Mouse (Mus musculus) left cerebral cortex, postnatal 4 days (tissue): ENCODE data around the gene Uqcrc2. TPM values are rescaled to one million over a fixed set of nuclear protein-coding genes. Genes with fewer than 3 reads are reported as not detected.

Source experiments
- DNase-seq: peaks from one replicate; pipeline ENCODE4 v3.0.0-alpha.2; 2022
- intact Hi-C: fragments of 180-260 bp; cut with DNase I; formaldehyde crosslinking; loops from one replicate; pipeline ENCODE4 v1.15.1; 2025
- total RNA-seq, 2 experiments: library from RNA; stranded (reverse); gene quantifications; 2 replicates each; pipeline ENCODE4 v1.2.3; 2021

The Uqcrc2 gene
- total RNA-seq, 2 experiments from 2014 or later = 187 to 198 TPM

DNA sequence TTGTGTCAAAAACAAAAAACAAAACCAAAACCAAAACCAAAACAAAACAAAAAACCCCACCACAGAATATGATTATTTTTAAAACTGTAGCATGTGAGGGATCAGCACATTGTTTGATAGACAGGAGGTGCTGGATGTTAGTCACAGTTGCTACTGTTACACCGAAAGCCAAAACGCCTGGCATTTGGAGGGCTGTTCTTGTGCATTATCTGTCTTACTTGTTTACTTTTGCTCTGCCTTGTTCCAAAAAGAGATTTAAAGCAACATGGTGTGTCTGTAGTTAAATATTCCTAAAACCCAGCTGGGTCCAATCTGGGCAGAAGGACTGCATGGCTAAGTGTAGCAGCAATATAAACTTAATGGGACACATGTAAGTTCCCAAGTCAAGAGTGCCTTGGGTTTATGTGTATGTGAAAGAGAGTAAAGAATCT lies 49.8 kb downstream of the Uqcrc2 start:
- intact Hi-C loops = no loop called here
- DNase-seq = no peak

GRCm38 (mm10) chr7:120685227-120685626 lies 50.3 kb downstream of the Uqcrc2 start:
- intact Hi-C loops = no loop called here

GRCm38 (mm10) chr7:120690634-120691033 lies 55.7 kb downstream of the Uqcrc2 start:
- intact Hi-C loops = no loop called here
- peak; percentile 12 for DNase-seq

More at GRCm38 (mm10) chr7:120685227-120685626, 50.3 kb downstream of the Uqcrc2 start:
- DNase-seq = no peak

GRCm38 (mm10) chr7:120693831-120694375 lies 58.9 kb downstream of the Uqcrc2 start:
- DNase-seq = no peak
- intact Hi-C loops = no loop called here

- intact Hi-C loops = no loop called here
- DNase-seq = no peak
These were observed 60.2 kb downstream of the Uqcrc2 start for GRCm38 (mm10) chr7:120695196-120695595.

GRCm38 (mm10) chr7:120695641-120696040 lies 60.7 kb downstream of the Uqcrc2 start:
- intact Hi-C loops = no loop called here
- no peak for DNase-seq

- DNase-seq = no peak
- intact Hi-C loops = no loop called here
These were observed 61.4 kb downstream of the Uqcrc2 start for GRCm38 (mm10) chr7:120696331-120696730.

- no peak for DNase-seq
- intact Hi-C loops = no loop called here
These were observed 64.6 kb downstream of the Uqcrc2 start for GRCm38 (mm10) chr7:120699586-120699985.

DNA sequence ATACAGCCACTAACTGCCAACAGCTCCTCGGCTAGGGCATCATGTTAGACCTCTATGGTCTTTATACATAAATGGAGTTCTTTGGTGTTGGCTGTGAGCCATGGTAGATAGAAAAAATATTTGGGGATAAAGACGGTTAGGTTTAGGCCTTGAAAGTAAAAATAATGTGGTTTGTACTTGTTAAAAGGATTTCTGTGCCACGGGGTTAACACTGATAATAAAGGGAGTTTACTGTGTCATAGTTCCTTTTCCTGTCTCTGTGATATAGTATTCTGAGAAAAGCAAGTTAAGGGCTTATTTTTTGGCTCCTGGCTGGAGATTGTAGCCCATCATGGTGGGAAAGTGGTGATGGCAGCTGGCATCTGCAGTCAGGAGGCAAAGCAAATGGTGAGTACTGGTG lies 68.9 kb downstream of the Uqcrc2 start:
- intact Hi-C loops = no loop called here
- DNase-seq = peak; percentile 2

Other genes starting within 250 kb of the Uqcrc2 start
- gene Abca16, start 225.5 kb upstream of the Uqcrc2 start, total RNA-seq = not detected
- gene Pdzd9, start 35.2 kb downstream of the Uqcrc2 start, total RNA-seq = under 1 TPM in 1 of 2 experiments, not detected in 1; 0.26 TPM
- gene Mosmo, start 42.4 kb downstream of the Uqcrc2 start, total RNA-seq = 10 to 100 TPM; 46.2 to 50.0 TPM
- gene Vwa3a, start 104.1 kb downstream of the Uqcrc2 start, total RNA-seq = 1 to 10 TPM; 5.4 to 8.2 TPM
- gene Gm5737, start 177.2 kb downstream of the Uqcrc2 start, total RNA-seq = under 1 TPM; 0.28 to 0.40 TPM
- gene Eef2k, start 207.7 kb downstream of the Uqcrc2 start, total RNA-seq = 10 to 100 TPM; 74.3 to 74.6 TPM